Mouse (Mus musculus): Measurements from ENCODE around the gene Dexi.

Gene Dexi

DNA sequence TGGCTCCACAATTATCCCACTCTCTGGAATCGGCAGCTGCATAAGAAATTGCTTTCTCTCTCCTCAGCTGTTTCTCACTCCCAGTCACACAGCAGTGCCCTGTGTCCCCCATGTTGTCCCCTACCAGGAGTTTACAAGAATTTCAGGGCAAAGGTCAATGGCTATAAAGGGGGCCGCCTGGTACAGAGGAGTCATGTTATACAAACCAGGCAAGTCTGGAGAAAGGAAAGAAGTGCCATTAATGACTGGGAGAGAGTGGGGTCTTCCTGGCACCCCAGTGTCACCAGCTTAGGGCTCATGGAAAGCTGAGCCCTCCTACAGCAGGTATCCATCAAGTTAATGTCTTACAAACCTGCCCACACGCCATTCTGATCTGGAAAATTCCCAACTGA is 88.3 kb downstream of the Dexi start:
- DNase-seq (ENCODE audit: low read depth, low spot score) = no peak

DNA sequence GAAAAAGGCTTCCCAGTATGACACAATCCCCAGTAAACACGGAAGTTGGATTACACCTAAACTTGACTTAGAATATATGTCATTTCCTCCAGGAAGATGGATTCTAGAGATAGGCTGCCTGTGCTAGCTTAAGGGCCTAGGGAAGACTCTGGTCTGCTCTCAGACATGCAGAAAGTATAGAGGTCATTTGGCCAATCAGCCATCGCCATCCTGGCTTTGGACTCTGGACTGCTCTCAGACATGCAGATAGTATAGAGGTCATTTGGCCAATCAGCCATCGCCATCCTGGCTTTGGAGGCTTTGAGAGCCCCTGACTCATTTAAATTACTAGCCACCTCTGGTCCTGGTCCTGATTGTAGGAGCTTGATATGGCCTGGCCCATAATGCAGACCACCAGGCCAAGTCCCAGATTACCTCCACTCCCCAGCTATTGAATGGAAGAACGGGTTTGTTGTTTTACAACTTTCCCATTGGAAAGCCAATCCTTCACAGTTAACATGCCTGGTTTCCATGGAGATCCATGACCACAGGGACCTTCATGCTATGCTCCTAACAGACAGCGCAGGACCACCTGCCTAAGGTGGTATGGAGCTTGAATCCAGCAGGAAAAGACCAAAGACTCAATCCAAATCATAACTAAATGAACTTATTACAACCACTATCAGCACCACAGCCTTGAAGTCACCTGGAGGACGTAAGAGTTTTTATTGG is 88.8 kb downstream of the Dexi start:
- DNase-seq (ENCODE audit: low read depth, low spot score) = no peak

Data from brain, embryonic 18.5 days (tissue).